Mouse (Mus musculus) T-helper 1 cell (primary cell): ENCODE data around the gene Etfrf1.

Experiments used
- in situ Hi-C: fragments of 300-600 bp; cut with MboI, MseI; formaldehyde crosslinking; loops from one replicate; pipeline ENCODE4 v1.15.1; 2025; ENCODE audit warnings: high pct_unique_total_duplicates

Gene Etfrf1

GRCm38 (mm10) chr6:145210816-145211338 lies at the start of gene Etfrf1, which contains the start of gene Casc1:
Gene Etfrf1 (plus strand): TSS chr6:145211134.
Gene Casc1 (minus strand): TSS chr6:145211005.
- in situ Hi-C loops = loop anchor here (10.0 kb wide), 1 partner anchor 134 kb away; no protein-coding TSS in a partner anchor

GRCm38 (mm10) chr6:145171892-145172606 lies 38.9 kb upstream of the Etfrf1 start:
- in situ Hi-C loops = no loop called here

DNA sequence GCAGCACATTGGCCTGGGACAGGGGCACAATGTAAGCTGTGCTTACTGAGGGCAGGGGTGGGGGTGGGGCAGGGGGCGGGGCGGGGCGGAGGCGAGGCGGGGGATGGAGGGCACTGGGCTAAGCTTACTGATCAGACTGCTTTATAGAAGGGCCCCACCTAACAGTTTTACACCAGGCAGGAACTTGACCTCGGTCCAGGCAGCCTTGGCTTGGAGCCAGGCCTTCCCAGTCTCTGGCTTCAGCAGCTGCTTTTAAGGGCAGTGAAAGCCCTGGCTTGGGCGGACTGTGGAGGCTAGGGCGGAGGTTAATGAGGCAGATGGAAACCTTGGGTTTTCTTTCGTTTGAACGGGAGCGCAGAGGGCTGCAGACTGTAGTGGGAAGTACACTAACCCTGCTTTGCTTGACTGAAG lies 37.1 kb upstream of the Etfrf1 start:
- in situ Hi-C loops = no loop called here

DNA sequence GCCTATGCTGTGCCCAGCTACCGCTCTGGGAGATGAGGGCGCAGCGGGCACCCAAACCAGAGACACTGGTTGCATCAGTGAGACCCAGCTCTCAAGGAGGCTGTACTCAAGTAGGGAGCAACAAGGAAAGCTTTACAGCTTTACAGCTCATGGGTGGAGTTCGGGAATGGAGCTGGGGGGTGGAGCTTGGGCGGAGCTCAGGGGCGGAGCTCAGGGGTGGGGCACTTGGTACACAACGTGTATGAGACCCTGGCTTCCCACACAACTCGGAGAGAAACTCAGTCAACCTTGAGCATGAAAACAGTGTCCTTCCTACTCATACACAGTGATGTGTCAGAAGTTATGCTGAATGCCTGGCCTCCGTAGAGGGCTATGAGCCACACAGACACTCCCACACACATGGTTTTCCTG lies 35.4 kb upstream of the Etfrf1 start:
- in situ Hi-C loops = no loop called here

GRCm38 (mm10) chr6:145176474-145176873 lies 34.5 kb upstream of the Etfrf1 start:
- in situ Hi-C loops = no loop called here

DNA sequence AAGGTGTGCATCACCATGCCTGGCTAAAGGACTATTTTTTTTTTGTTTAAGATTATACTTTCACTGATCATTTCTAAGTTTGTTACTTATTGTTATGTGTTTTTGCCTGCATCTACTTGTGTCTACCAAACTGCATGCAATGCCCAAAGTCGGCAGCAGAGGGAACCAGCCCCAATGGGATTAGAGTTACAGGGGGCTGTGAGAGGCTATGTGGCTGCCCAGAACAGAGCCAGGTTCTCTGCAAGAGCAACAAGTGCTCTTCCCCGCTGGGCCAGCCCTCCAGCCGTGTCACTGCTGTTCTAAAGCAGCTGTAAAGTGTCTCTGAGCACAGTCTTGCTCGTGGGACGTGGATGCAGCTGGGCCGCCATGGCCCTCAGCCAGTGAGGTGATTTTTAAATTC lies 31.3 kb upstream of the Etfrf1 start:
- in situ Hi-C loops = no loop called here

DNA sequence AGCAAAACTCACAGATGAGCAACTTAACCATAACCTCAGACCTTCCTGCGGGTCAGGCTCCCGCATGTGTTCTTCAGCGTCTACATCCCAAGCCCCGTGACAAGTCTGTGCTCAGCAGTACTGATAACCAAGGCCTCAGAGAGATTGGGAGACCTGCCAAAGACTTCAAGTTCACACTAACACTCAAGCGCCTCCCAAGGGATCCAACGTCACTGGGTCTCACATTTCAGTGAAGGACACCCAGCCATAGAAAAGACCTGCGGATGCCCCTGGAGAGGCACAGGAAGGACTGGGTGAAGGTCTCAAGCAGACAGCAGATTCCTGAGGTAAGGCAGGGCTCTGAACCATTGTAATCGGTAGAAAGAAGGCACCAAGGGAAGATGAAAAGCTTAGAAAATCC lies 28.9 kb upstream of the Etfrf1 start:
- in situ Hi-C loops = no loop called here

GRCm38 (mm10) chr6:145186096-145186495 lies 24.8 kb upstream of the Etfrf1 start:
- in situ Hi-C loops = no loop called here

DNA sequence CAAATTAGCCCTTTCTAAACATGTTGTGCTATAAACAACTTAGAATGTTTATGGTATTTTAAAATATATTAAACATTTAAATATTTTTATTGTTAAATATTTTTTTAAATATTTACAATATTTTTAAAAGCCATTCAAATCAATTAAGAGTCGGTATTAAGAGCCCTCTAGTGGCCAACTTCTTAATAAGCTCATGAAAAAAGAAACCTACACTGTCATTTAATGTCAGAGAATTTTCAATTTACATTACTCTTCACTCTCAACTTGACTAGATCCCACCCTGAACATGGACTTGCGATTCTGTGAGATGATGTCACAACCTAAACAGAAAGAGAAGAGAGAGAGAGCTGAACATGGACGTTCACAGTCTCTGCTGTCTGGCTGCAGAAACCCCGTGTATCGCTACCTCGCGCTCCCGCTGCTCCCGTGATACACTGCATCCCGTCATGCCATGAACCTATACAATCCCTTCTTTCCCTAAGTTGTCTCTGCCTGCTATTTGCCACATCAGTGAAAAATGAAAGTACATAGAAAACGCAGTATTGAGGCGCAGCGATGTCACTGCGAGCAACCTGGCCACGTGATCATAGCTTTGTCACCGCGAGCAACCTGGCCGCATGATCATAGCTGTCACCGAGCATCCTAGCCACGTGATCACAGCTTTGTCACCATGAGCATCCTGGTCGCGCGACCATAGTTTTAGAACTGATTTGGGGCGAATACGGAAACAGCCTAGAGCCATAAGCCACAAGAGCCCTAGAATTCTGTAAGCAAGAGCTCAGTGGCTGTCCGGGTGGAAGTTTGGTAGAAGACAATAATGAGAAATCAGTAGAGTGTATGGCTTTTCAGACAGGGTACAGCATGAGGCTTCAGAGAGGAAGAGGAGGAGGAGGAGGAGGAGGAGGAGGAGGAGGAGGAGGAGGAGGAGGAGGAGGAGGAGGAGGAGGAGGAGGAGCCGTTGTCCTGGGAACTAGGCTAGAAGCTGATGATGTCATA lies 23.5 kb upstream of the Etfrf1 start:
- in situ Hi-C loops = no loop called here

DNA sequence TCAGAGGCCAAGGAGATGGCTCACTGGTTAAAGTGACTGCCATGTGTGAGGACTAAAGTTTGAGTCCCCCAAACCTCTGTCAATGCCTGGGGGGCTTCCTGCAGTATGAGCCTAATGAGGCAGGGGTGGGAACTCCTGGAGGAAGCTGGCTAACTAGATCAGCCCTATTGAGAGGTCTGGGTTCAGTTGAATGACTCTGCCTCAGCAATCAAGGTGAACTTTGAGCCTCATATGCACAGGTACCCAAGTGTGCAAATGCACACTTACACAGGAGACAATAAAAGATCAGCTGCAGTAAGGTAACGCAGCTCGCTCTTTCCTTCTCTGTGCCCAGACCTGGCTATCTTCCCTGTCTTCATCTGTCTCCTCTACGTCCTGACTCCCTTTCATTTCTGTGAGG lies 17.9 kb upstream of the Etfrf1 start:
- in situ Hi-C loops = no loop called here

DNA sequence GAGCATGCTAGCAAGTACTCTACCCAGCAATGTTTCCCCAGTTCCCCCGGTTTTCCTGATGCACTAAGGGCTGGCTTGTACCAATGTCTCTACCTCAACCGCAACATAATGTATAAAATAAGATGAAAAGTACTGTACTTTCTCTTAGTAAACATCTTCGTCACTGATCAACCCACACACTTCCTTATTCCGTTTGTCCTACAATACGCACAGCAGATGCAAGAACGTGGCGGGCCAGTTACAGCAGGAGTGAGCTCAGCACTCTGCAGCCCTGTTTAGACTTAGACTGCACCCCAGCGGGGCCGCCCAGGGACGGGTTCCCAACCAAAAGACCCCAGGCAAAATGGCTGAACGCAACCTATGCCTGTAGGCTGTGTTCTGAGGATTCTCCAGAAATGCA lies 17.5 kb upstream of the Etfrf1 start:
- in situ Hi-C loops = no loop called here

DNA sequence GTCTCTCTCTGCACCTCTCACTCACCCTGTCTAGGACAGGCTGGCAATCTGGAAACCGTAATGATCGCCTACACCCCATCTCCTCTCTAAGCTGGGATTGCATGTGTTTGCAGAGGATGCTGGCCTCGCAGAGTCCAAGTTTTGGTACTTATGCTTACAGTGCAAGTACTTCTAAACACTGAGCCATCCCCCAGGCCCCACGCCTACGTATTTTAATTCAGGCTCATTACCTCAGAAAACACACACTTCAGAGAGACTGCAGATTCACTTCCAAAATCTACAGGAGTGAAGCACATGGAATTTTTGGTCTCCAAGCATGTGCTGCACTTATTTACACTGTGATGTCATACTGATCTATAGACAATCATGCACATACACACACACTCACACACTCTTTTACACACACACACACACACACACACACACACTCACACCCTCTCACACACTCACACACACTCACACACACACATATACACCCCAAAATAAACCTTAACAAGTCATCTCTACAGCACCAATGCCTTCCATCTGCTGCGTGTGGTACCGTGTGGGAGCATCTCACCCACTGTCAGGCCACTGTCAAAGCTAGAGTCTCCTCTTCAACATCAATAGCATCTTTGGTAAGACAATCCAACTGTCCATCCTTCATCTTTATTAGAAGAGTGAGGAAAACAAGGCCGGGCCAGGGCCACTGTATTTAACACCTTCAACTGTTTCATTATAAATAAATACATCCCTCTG lies 12.8 kb upstream of the Etfrf1 start:
- in situ Hi-C loops = no loop called here

- in situ Hi-C loops = no loop called here
Measured at GRCm38 (mm10) chr6:145202432-145203125, 8.4 kb upstream of the Etfrf1 start.

- in situ Hi-C loops = no loop called here
Measured at GRCm38 (mm10) chr6:145204440-145204839, 6.5 kb upstream of the Etfrf1 start.

GRCm38 (mm10) chr6:145205142-145205541 lies 5.8 kb upstream of the Etfrf1 start:
- in situ Hi-C loops = no loop called here

GRCm38 (mm10) chr6:145210056-145210680 lies 766 bp upstream of the Etfrf1 start:
- in situ Hi-C loops = loop anchor here (10.0 kb wide), 1 partner anchor 135 kb away; no protein-coding TSS in a partner anchor

DNA sequence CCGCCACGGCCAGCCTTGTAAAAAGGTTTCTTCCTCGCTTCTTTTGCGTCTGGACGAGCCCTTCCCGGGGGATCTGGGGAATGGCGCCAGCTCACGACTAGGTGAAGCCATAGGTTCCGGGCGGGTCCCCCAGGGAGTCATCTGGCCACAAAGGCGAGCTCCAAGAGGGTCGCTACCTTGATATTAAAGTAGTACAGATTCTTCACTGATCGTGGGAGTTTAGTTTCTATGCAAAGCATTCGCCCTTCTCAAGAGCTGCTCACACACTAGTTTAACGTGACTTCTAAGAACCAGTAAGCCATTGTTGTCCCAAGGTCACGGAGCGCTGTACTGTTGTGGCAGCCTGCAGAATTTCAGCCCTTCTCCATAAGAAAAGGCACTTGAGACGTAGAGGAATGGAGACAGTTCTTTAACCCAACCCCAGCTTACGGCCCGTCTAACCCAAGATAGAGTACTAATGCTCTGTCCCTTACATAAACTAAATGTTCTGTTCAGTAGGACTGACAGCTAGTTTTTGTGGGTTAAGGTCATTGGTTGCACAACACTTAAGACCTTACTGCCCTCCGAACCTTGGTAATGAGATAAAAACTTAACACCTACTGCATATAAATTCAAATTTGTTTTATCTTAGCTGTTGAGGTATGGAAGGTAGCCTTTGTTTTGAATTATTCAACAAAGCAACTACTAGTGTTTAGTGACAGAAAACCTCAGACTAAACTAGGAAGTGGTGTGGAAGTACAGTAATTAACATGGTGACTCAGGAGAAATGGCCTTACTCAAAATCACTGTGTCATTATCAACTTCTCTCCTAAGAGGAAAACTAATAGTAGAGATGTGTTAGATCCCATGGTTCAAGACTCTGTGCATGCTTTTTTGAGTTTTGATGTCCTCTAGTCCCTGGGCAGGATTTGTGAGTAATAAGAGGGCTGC lies 707 bp downstream of the Etfrf1 start:
- in situ Hi-C loops = loop anchor here (10.0 kb wide), 1 partner anchor 133 kb away; no protein-coding TSS in a partner anchor

GRCm38 (mm10) chr6:145213916-145214315 lies 3.0 kb downstream of the Etfrf1 start:
- in situ Hi-C loops = loop anchor here (10.0 kb wide), 1 partner anchor 131 kb away; no protein-coding TSS in a partner anchor

- in situ Hi-C loops = loop anchor here (10.0 kb wide), 1 partner anchor 129 kb away; no protein-coding TSS in a partner anchor
Measured at GRCm38 (mm10) chr6:145215826-145216225, 4.9 kb downstream of the Etfrf1 start.
